Mouse (Mus musculus): ENCODE measurements at regions not wholly inside any gene's neighbourhood (a gene's known extent, or its start where the extent isn't known, plus 50 kb on each side); places are given as distances from the start of the nearest gene placed in this dataset.

DNA sequence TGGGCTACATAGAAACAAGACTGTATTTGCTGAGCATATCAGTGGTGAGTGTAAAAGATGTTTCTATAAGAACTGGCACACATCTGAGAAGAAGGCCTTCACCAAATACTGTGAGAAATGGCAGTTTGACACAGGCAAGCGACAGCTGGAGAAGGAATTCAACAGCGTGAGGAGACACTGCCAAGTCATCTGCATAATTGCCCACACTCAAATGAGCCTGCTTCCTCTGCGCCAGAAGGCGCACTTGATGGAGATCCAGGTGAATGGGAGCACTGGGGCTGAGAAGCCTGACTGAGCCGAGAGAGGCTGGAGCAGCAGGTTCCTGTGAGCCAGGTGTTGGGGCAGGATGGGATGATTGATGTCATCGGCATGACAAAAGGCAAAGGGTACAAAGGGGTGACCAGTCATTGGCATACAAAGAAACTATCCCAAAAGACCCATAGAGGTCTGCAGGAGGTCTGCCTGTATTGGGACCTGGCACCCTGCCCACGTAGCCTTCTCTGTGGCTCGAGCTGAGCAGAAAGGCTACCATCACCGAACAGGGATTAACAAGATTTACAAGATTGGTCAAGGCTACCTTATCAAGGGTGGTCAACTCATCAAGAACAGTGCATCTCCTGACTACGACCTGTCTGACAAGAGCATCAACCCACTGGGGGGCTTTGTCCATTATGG, 227.2 kb upstream of the Rtl1 start:
- no peak for TF ChIP-seq CTCF (IDR thresholded peaks at IDR 0.05; ENCODE audit: low read depth, low read length)
- no peak for TF ChIP-seq GATA1 (IDR thresholded peaks at IDR 0.05; ENCODE audit: borderline replicate concordance, low read length)
- no peak for TF ChIP-seq POLR2AphosphoS5 (IDR thresholded peaks at IDR 0.05; ENCODE audit: insufficient replicate concordance, low read depth, low read length)
- TF ChIP-seq TAL1 (conservative IDR thresholded peaks at IDR 0.05; ENCODE audit: low read depth, low read length): no peak
